Mouse (Mus musculus): Measurements from ENCODE around the gene Abhd2. TPM values are rescaled to one million over a fixed set of nuclear protein-coding genes. Genes with fewer than 3 reads are reported as not detected.
A peak's percentile ranks its signal among the peaks of the same experiment; 100 is the strongest.

Gene Abhd2
- polyA plus RNA-seq, 1 experiment from 2014 or later = 25.1 TPM

GRCm38 (mm10) chr7:79371321-79371879, 98.4 kb downstream of the Abhd2 start:
- DNase-seq (ENCODE audit: low spot score) (peak; percentile 70), ATAC-seq (ENCODE audit: low FRiP score) (peak; percentile 57; the same call in 1 of the 2 replicates)
- no peaks in the 10 kb centered on the region for H3K36me3 ChIP-seq (replicated peaks; ENCODE audit: control insufficient read depth, insufficient read depth)
- no peaks in the 10 kb centered on the region for H3K9me3 ChIP-seq (ENCODE audit: control insufficient read depth, low read length)
- H3K27ac ChIP-seq = no peak overlapping the region
- H3K4me2 ChIP-seq (replicated peaks) = no peak overlapping the region
- 56% methylated on average over 10 of the region's 10 CpGs for WGBS
- H3K9ac ChIP-seq = no peak overlapping the region
- no peaks in the 10 kb centered on the region for H3K4me1 ChIP-seq (replicated peaks; ENCODE audit: control insufficient read depth, insufficient read depth, low read length)
- H3K4me3 ChIP-seq (replicated peaks; ENCODE audit: low read length) = no peak overlapping the region
- no peaks in the 10 kb centered on the region for H3K27me3 ChIP-seq (ENCODE audit: control insufficient read depth, insufficient read depth, low read length)

- no peak overlapping the region for H3K4me2 ChIP-seq (replicated peaks)
- no peaks in the 10 kb centered on the region for H3K4me1 ChIP-seq (replicated peaks; ENCODE audit: control insufficient read depth, insufficient read depth, low read length)
- no peaks in the 10 kb centered on the region for H3K36me3 ChIP-seq (replicated peaks; ENCODE audit: control insufficient read depth, insufficient read depth)
- no peaks in the 10 kb centered on the region for H3K27me3 ChIP-seq (ENCODE audit: control insufficient read depth, insufficient read depth, low read length)
- no peak overlapping the region for H3K9ac ChIP-seq
- H3K4me3 ChIP-seq (replicated peaks; ENCODE audit: low read length) = no peak overlapping the region
- H3K27ac ChIP-seq = no peak overlapping the region
- no peak for DNase-seq (ENCODE audit: low spot score)
- no peak for ATAC-seq (ENCODE audit: low FRiP score)
- H3K9me3 ChIP-seq (ENCODE audit: control insufficient read depth, low read length) = no peaks in the 10 kb centered on the region
These were observed 101.0 kb downstream of the Abhd2 start for GRCm38 (mm10) chr7:79374017-79374416.

- no peaks in the 10 kb centered on the region for H3K36me3 ChIP-seq (replicated peaks; ENCODE audit: control insufficient read depth, insufficient read depth)
- no peaks in the 10 kb centered on the region for H3K4me1 ChIP-seq (replicated peaks; ENCODE audit: control insufficient read depth, insufficient read depth, low read length)
- H3K27ac ChIP-seq = no peak overlapping the region
- ATAC-seq (ENCODE audit: low FRiP score) = no peak
- no peak for DNase-seq (ENCODE audit: low spot score)
- no peak overlapping the region for H3K4me3 ChIP-seq (replicated peaks; ENCODE audit: low read length)
- no peaks in the 10 kb centered on the region for H3K9me3 ChIP-seq (ENCODE audit: control insufficient read depth, low read length)
- H3K27me3 ChIP-seq (ENCODE audit: control insufficient read depth, insufficient read depth, low read length) = no peaks in the 10 kb centered on the region
- no peak overlapping the region for H3K9ac ChIP-seq
- H3K4me2 ChIP-seq (replicated peaks) = no peak overlapping the region
- WGBS = 69% methylated on average over 5 of the region's 5 CpGs
These were observed 102.6 kb downstream of the Abhd2 start for GRCm38 (mm10) chr7:79375594-79375993.

GRCm38 (mm10) chr7:79376516-79377275, 103.7 kb downstream of the Abhd2 start:
- no peaks in the 10 kb centered on the region for H3K36me3 ChIP-seq (replicated peaks; ENCODE audit: control insufficient read depth, insufficient read depth)
- no peak overlapping the region for H3K4me3 ChIP-seq (replicated peaks; ENCODE audit: low read length)
- H3K27me3 ChIP-seq (ENCODE audit: control insufficient read depth, insufficient read depth, low read length) = no peaks in the 10 kb centered on the region
- H3K27ac ChIP-seq = no peak overlapping the region
- no peaks in the 10 kb centered on the region for H3K4me1 ChIP-seq (replicated peaks; ENCODE audit: control insufficient read depth, insufficient read depth, low read length)
- no peaks in the 10 kb centered on the region for H3K9me3 ChIP-seq (ENCODE audit: control insufficient read depth, low read length)
- ATAC-seq (ENCODE audit: low FRiP score) = no peak
- no peak for DNase-seq (ENCODE audit: low spot score)
- H3K4me2 ChIP-seq (replicated peaks) = no peak overlapping the region
- H3K9ac ChIP-seq = no peak overlapping the region
- WGBS = 90% methylated on average over 10 of the region's 10 CpGs

- Histone ChIP-seq H3K36me3 (replicated peaks; ENCODE audit: control insufficient read depth, insufficient read depth) (no peaks in the 10 kb centered on the region), H3K4me3 (replicated peaks; ENCODE audit: low read length) (no peak within 1 kb of the TSS), H3K4me1 (replicated peaks; ENCODE audit: control insufficient read depth, insufficient read depth, low read length) (no peaks in the 10 kb centered on the region), H3K4me2 (replicated peaks) (no peak within 1 kb of the TSS), H3K27me3 (ENCODE audit: control insufficient read depth, insufficient read depth, low read length) (no peaks in the 10 kb centered on the region), H3K9me3 (ENCODE audit: control insufficient read depth, low read length) (no peaks in the 10 kb centered on the region), H3K27ac (peak within 1 kb of the TSS; percentile 14), H3K9ac (no peak within 1 kb of the TSS)
- 59% methylated on average over 16 of the region's 16 CpGs for whole genome bisulfite sequencing
- no peak for DNase-seq (ENCODE audit: low spot score)
- ATAC-seq (ENCODE audit: low FRiP score) = peak; percentile 81; the same call in 1 of the 2 replicates
These were observed 113.6 kb downstream of the Abhd2 start, which contains the start of gene Rlbp1 for GRCm38 (mm10) chr7:79386422-79387133. Rlbp1 (minus strand) TSS chr7:79387048.

GRCm38 (mm10) chr7:79387140-79387539, 114.1 kb downstream of the Abhd2 start:
- H3K4me3 ChIP-seq (replicated peaks; ENCODE audit: low read length) = no peak overlapping the region
- no peak overlapping the region for H3K4me2 ChIP-seq (replicated peaks)
- H3K4me1 ChIP-seq (replicated peaks; ENCODE audit: control insufficient read depth, insufficient read depth, low read length) = no peaks in the 10 kb centered on the region
- H3K9me3 ChIP-seq (ENCODE audit: control insufficient read depth, low read length) = no peaks in the 10 kb centered on the region
- no peak overlapping the region for H3K9ac ChIP-seq
- 69% methylated on average over 8 of the region's 8 CpGs for WGBS
- H3K36me3 ChIP-seq (replicated peaks; ENCODE audit: control insufficient read depth, insufficient read depth) = no peaks in the 10 kb centered on the region
- DNase-seq (ENCODE audit: low spot score) (no peak), ATAC-seq (ENCODE audit: low FRiP score) (0 out of 2 replicates have a peak, but pooled peaks have one; percentile 5)
- no peaks in the 10 kb centered on the region for H3K27me3 ChIP-seq (ENCODE audit: control insufficient read depth, insufficient read depth, low read length)
- H3K27ac ChIP-seq = peak overlapping the region; percentile 14

GRCm38 (mm10) chr7:79387991-79388390, 115.0 kb downstream of the Abhd2 start:
- Histone ChIP-seq H3K27ac (no peak overlapping the region), H3K27me3 (ENCODE audit: control insufficient read depth, insufficient read depth, low read length) (no peaks in the 10 kb centered on the region), H3K9me3 (ENCODE audit: control insufficient read depth, low read length) (no peaks in the 10 kb centered on the region), H3K4me1 (replicated peaks; ENCODE audit: control insufficient read depth, insufficient read depth, low read length) (0 out of 2 replicates have a peak, but pooled peaks cover 4% of the 10 kb centered on the region), H3K4me2 (replicated peaks) (no peak overlapping the region), H3K4me3 (replicated peaks; ENCODE audit: low read length) (no peak overlapping the region), H3K9ac (no peak overlapping the region), H3K36me3 (replicated peaks; ENCODE audit: control insufficient read depth, insufficient read depth) (no peaks in the 10 kb centered on the region)
- DNase-seq (ENCODE audit: low spot score) (no peak), ATAC-seq (ENCODE audit: low FRiP score) (no peak)
- 64% methylated on average over 7 of the region's 7 CpGs for WGBS

- peak; percentile 7; the same call in 1 of the 2 replicates for ATAC-seq (ENCODE audit: low FRiP score)
- 62% methylated on average over 7 of the region's 7 CpGs for WGBS
These were observed 115.7 kb downstream of the Abhd2 start for GRCm38 (mm10) chr7:79388671-79389206.

GRCm38 (mm10) chr7:79390141-79390708, 117.2 kb downstream of the Abhd2 start:
- no peaks in the 10 kb centered on the region for H3K36me3 ChIP-seq (replicated peaks; ENCODE audit: control insufficient read depth, insufficient read depth)
- no peak for ATAC-seq (ENCODE audit: low FRiP score)
- H3K4me3 ChIP-seq (replicated peaks; ENCODE audit: low read length) = no peak overlapping the region
- WGBS = 66% methylated on average over 5 of the region's 5 CpGs
- no peaks in the 10 kb centered on the region for H3K27me3 ChIP-seq (ENCODE audit: control insufficient read depth, insufficient read depth, low read length)
- no peak overlapping the region for H3K9ac ChIP-seq
- no peak overlapping the region for H3K27ac ChIP-seq
- no peaks in the 10 kb centered on the region for H3K9me3 ChIP-seq (ENCODE audit: control insufficient read depth, low read length)
- 0 out of 2 replicates have a peak, but pooled peaks cover 4% of the 10 kb centered on the region for H3K4me1 ChIP-seq (replicated peaks; ENCODE audit: control insufficient read depth, insufficient read depth, low read length)
- H3K4me2 ChIP-seq (replicated peaks) = no peak overlapping the region
- DNase-seq (ENCODE audit: low spot score) = no peak

More at GRCm38 (mm10) chr7:79388671-79389206, 115.7 kb downstream of the Abhd2 start:
- Histone ChIP-seq H3K4me1 (replicated peaks; ENCODE audit: control insufficient read depth, insufficient read depth, low read length) (0 out of 2 replicates have a peak, but pooled peaks cover 4% of the 10 kb centered on the region), H3K9ac (no peak overlapping the region), H3K27ac (no peak overlapping the region), H3K9me3 (ENCODE audit: control insufficient read depth, low read length) (no peaks in the 10 kb centered on the region), H3K4me2 (replicated peaks) (no peak overlapping the region), H3K27me3 (ENCODE audit: control insufficient read depth, insufficient read depth, low read length) (no peaks in the 10 kb centered on the region), H3K36me3 (replicated peaks; ENCODE audit: control insufficient read depth, insufficient read depth) (no peaks in the 10 kb centered on the region), H3K4me3 (replicated peaks; ENCODE audit: low read length) (no peak overlapping the region)
- no peak for DNase-seq (ENCODE audit: low spot score)
